ENCODE assay signal across 8 mouse cellular contexts in genomic region chr14:46885429-46885755, GRCm38 (mm10). TPM values are rescaled to one million over a fixed set of nuclear protein-coding genes. Genes with fewer than 3 reads are reported as not detected.
DNase-seq lines count a peak whose midpoint lies in the region; ATAC-seq and TF ChIP-seq lines count a peak whose summit lies in the region.

No protein-coding gene starts in this region.

- H3K4me2 ChIP-seq in heart, postnatal 0 days (ENCODE audit: low read depth, low read length), result peak overlapping the region; percentile 81
- peak overlapping the region; percentile 70 for H3K4me2 ChIP-seq in liver, embryonic 15.5 days

- DNase-seq in cerebellum, adult 11 months, result peak; percentile 16
- no peak for DNase-seq in cerebellum, adult 11-12 months
- DNase-seq in ES-E14 (ENCODE audit: low read depth, low spot score), result no peak
- DNase-seq in heart, postnatal 0 days (ENCODE audit: low spot score), result peak; percentile 32
- no peak for DNase-seq in urinary bladder, postnatal 36 days (ENCODE audit: low spot score in 2 of 2)
- no peak for DNase-seq in thymus, postnatal 14 days
- DNase-seq in ovary, postnatal 36 days (ENCODE audit: low spot score), result no peak

- no peaks in the 10 kb centered on the region for H3K27me3 ChIP-seq in heart, postnatal 0 days (ENCODE audit: control insufficient read depth, insufficient read depth, low read length)
- peaks cover 79% of the 10 kb centered on the region for H3K27me3 ChIP-seq in liver, embryonic 15.5 days

- H3K27ac ChIP-seq in ES-E14 (ENCODE audit: insufficient read depth, low read depth, low read length, poor library complexity, severe bottlenecking), result no peak overlapping the region
- H3K27ac ChIP-seq in heart, postnatal 0 days (ENCODE audit: low read depth), result peak overlapping the region; percentile 96
- no peak overlapping the region for H3K27ac ChIP-seq in liver, embryonic 15.5 days (replicated peaks)

- H3K9ac ChIP-seq in ES-E14 (ENCODE audit: insufficient read depth, low read depth, low read length, poor library complexity, severe bottlenecking), result no peak overlapping the region
- peak overlapping the region; percentile 91 for H3K9ac ChIP-seq in heart, postnatal 0 days (replicated peaks; ENCODE audit: low read depth, low read length)
- no peak overlapping the region for H3K9ac ChIP-seq in liver, embryonic 15.5 days

- peaks cover 0 to 5% of the 10 kb centered on the region in 2 experiments; a peak in 1 of 4 replicates for H3K4me1 ChIP-seq in ES-E14 (ENCODE audit: control insufficient read depth in 2 of 2, insufficient read depth in 2 of 2, low read length in 2 of 2, poor library complexity in 1 of 2)
- H3K4me1 ChIP-seq in heart, postnatal 0 days (ENCODE audit: control insufficient read depth, insufficient read depth), result peaks cover 32% of the 10 kb centered on the region
- H3K4me1 ChIP-seq in liver, embryonic 15.5 days (replicated peaks), result peaks cover 14% of the 10 kb centered on the region

- 2% methylated on average over 7 of the region's 7 CpGs for WGBS in heart, postnatal 0 days
- WGBS in liver, embryonic 15.5 days (ENCODE audit: insufficient replicate concordance), result 3% methylated on average over 7 of the region's 7 CpGs

- no peak for TF ChIP-seq CTCF in heart, postnatal 0 days (IDR thresholded peaks at IDR 0.05; ENCODE audit: low read depth)

- no peak for TF ChIP-seq EP300 in heart, postnatal 0 days (IDR thresholded peaks at IDR 0.05; ENCODE audit: low read depth)

- ATAC-seq in heart, postnatal 0 days (ENCODE audit: insufficient read depth, low read depth), result no peak
- no peak for ATAC-seq in liver, embryonic 15.5 days (ENCODE audit: insufficient read depth)

- in situ Hi-C loops in ES-E14 (cut with MboI; ENCODE audit: low sequenced_read_pairs in 2 of 2, unreplicated experiment in 2 of 2), result no loop called here

- H3K36me3 ChIP-seq in ES-E14 (ENCODE audit: control insufficient read depth, insufficient read depth, low read length, poor library complexity, severe bottlenecking), result no peaks in the 10 kb centered on the region
- peaks cover 10% of the 10 kb centered on the region; the same call in 1 of the 2 replicates for H3K36me3 ChIP-seq in heart, postnatal 0 days (replicated peaks; ENCODE audit: control insufficient read depth, insufficient read depth, low read length)
- H3K36me3 ChIP-seq in liver, embryonic 15.5 days (replicated peaks), result no peaks in the 10 kb centered on the region

- no peaks in the 10 kb centered on the region for H3K9me3 ChIP-seq in ES-E14 (ENCODE audit: control insufficient read depth, insufficient read depth, low read depth, low read length)
- H3K9me3 ChIP-seq in heart, postnatal 0 days (replicated peaks; ENCODE audit: control insufficient read depth, low read length), result no peaks in the 10 kb centered on the region
- no peaks in the 10 kb centered on the region for H3K9me3 ChIP-seq in liver, embryonic 15.5 days (replicated peaks)

- peak overlapping the region; percentile 61 to 85; a peak in 3 of 4 replicates for H3K4me3 ChIP-seq in ES-E14 (ENCODE audit: insufficient read depth in 1 of 2, low read depth in 1 of 2, low read length in 2 of 2, poor library complexity in 1 of 2, severe bottlenecking in 1 of 2)
- H3K4me3 ChIP-seq in heart, postnatal 0 days (ENCODE audit: low read depth, low read length), result peak overlapping the region; percentile 72
- peak overlapping the region; percentile 48; the same call in 1 of the 2 replicates for H3K4me3 ChIP-seq in liver, embryonic 15.5 days (replicated peaks)

TF ChIP-seq in ES-E14, 5 proteins besides CTCF, POLR2A, EP300 and RAD21:
- TF ChIP-seq ZNF384 (IDR thresholded peaks at IDR 0.05; ENCODE audit: low read depth, low read length) (no peak), MAFK (IDR thresholded peaks at IDR 0.05; ENCODE audit: insufficient read depth, low read depth, low read length) (no peak), HCFC1 (IDR thresholded peaks at IDR 0.05; ENCODE audit: borderline replicate concordance, insufficient read depth, low read length) (no peak), CHD2 (IDR thresholded peaks at IDR 0.05; ENCODE audit: low read depth, low read length) (no peak), ZC3H11A (IDR thresholded peaks at IDR 0.05; ENCODE audit: borderline replicate concordance, low read depth, low read length) (no peak)

RNA-seq across cellular contexts. Expression of gene Samd4, which starts 2.7 kb away (rescaled TPM):
- 4.2 and 5.7 TPM in 2 replicates for total RNA-seq in ES-E14 (2012; rRNA removed)
- 50.4 and 53.8 TPM in 2 replicates for total RNA-seq in heart, postnatal 0 days (2014; rRNA removed; ENCODE audit: low replicate concordance)
- polyA plus RNA-seq in heart, postnatal 0 days (2015; fragmentation: Nextera tagmentation; extraction: Ambion mirVana), result 12.5 and 12.7 TPM in 2 replicates
- polyA plus RNA-seq in liver, embryonic 15.5 days (2015; fragmentation: Nextera tagmentation; extraction: Ambion mirVana), result 0.59 and 0.60 TPM in 2 replicates

RNA-seq across cellular contexts. Expression of gene Cgrrf1, which starts 53.5 kb away (rescaled TPM):
- 6.6 and 10.5 TPM in 2 replicates for total RNA-seq in ES-E14 (2012; rRNA removed)
- total RNA-seq in heart, postnatal 0 days (2014; rRNA removed; ENCODE audit: low replicate concordance), result 22.6 and 103 TPM in 2 replicates
- polyA plus RNA-seq in heart, postnatal 0 days (2015; fragmentation: Nextera tagmentation; extraction: Ambion mirVana), result 43.5 and 45.7 TPM in 2 replicates
- polyA plus RNA-seq in liver, embryonic 15.5 days (2015; fragmentation: Nextera tagmentation; extraction: Ambion mirVana), result 17.7 and 18.7 TPM in 2 replicates

Comparison
In these comparisons a context has a peak if more than half of its experiments do, and no peak if none do; other contexts are left out.
1. DNase-seq: peak in cerebellum, adult 11 months (single experiment) and heart, postnatal 0 days (single experiment); none in cerebellum, adult 11-12 months (single experiment), ES-E14 (single experiment), urinary bladder, postnatal 36 days (0 of 2), thymus, postnatal 14 days (single experiment) and ovary, postnatal 36 days (single experiment).
2. Peak in every context shown above with its lines, with median percentiles within 50 percentile points of each other: H3K4me3 ChIP-seq.